Comparison of ENCODE assay signal across 12 mouse cellular contexts in genomic region chr7:44358012-44358411, GRCm38 (mm10). TPM values are rescaled to one million over a fixed set of nuclear protein-coding genes. Genes with fewer than 3 reads are reported as not detected.
DNase-seq lines count a peak whose midpoint lies in the region.
"Had no signal": no experiment of that assay in that cellular context is flagged by ENCODE, and none has a peak within 500 bp of the region (broad histone marks: within the 10 kb centered on the region; RNA-seq: fewer than 3 reads in every experiment).

No protein-coding gene starts in this region.

- peak; percentile 26 for DNase-seq in embryo, embryonic 10 days (ENCODE audit: low spot score)
- DNase-seq in embryo, embryonic 11 days, result no peak
- DNase-seq in retina, embryonic 14.5 days (ENCODE audit: low spot score), result peak; percentile 8
- DNase-seq in retina, postnatal 1 day, result no peak
- DNase-seq in lung, postnatal 10 days, result peak; percentile 62
- DNase-seq in testis, postnatal 14 days (ENCODE audit: low spot score), result no peak
- DNase-seq in adrenal gland, postnatal 25 days, result no peak
- DNase-seq in urinary bladder, postnatal 4 days (ENCODE audit: low spot score in 2 of 2), result no peak
- DNase-seq: adrenal gland, postnatal 10 days; gastrocnemius, adult 2 months; thymus, postnatal 14 days had no signal

RNA-seq across cellular contexts. Expression of gene Syt3, which starts 25.9 kb away (rescaled TPM):
- total RNA-seq in adrenal gland, postnatal 25 days (2021), result 4.1 and 5.7 TPM in 2 replicates

RNA-seq across cellular contexts. Expression of gene 1700008O03Rik, which starts 27.6 kb away (rescaled TPM):
- 2.3 TPM in 1 of 2 replicates, not detected in the other for total RNA-seq in adrenal gland, postnatal 25 days (2021)
- total RNA-seq: gastrocnemius, adult 2 months had no signal

RNA-seq across cellular contexts. Expression of gene Shank1, which starts 48.0 kb away (rescaled TPM):
- 8.5 and 10.4 TPM in 2 replicates for total RNA-seq in adrenal gland, postnatal 25 days (2021)
- total RNA-seq: hematopoietic stem cell, adult 5-6 weeks had no signal

RNA-seq across cellular contexts. Expression of gene Clec11a, which starts 51.3 kb away (rescaled TPM):
- 3.4 and 3.6 TPM in 2 replicates for total RNA-seq in adrenal gland, postnatal 25 days (2021)

Comparison
In these comparisons a context has a peak if more than half of its experiments do, and no peak if none do; other contexts are left out.
1. DNase-seq: peak in embryo, embryonic 10 days (single experiment), retina, embryonic 14.5 days (single experiment) and lung, postnatal 10 days (single experiment); none in embryo, embryonic 11 days (single experiment), retina, postnatal 1 day (single experiment), testis, postnatal 14 days (single experiment), adrenal gland, postnatal 25 days (single experiment) and urinary bladder, postnatal 4 days (0 of 2).